Mouse (Mus musculus) CD4-positive, CD25-positive, alpha-beta regulatory T cell (primary cell): Measurements from ENCODE around the gene Zfp748. TPM values are rescaled to one million over a fixed set of nuclear protein-coding genes. Genes with fewer than 3 reads are reported as not detected.

Experiments
- polyA plus RNA-seq: library from polyadenylated mRNA; unstranded; fragments of 100-300 nt; shearing (Covaris generic); gene quantifications from one replicate; pipeline ENCODE4 v1.2.1, GENCODE M21; 2017

Zfp748 gene
- 18.8 TPM for polyA plus RNA-seq

DNA sequence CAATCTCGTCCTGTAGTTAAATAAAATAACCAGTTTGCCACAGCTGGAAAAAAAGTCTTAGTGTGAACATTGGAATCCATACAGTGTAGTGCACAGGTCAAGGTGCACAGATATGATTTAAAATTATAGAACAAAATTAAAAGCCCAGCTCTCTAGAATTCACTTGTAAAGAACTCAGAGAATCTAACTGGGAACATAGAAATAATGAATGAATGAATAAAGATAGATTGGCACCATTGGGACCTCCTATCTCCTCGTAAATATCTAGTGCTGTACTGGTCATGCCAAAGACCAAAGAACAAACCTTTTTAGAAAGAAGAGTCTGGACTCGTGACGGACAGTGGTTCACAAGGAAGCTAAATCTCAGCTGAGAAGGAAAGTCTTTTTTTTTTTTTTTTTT is at the start of gene Zfp748:
Gene Zfp748 (minus strand): TSS at position 101 of the 400 bp plus-strand sequence.

DNA sequence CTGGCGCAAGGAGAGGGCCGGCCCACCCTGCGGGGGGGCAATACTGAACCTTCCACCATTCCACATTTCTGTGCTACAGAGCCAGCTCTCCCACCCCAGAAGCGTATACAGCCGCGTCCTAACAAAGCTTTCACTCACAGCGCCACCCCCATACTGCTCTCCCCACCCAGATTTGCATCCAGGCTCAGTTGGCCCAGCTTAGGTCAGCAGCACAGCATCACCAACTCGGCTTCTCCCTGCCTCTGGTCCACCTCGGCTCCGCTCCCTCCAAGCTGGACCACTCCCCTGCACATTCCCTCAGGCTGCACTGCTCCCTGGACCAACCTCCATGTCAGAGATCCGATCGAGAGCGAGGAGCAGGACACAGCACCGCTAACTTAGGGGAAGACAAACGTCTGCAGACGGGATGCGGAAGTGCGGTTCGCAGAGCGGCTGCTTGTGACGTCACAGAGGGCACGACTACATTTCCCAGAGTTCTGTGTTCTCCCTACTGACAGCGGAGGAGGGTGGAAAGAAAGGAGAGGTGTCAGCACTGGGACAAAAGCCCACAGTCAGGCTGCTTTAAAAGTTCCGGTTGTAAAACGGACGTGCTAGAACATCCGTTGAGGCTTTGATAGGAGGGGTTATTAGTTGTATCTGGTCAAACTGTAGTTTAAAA is 27.7 kb downstream of the Zfp748 start, which contains the start of the genes Gm26965 and Zfp87:
Gene Gm26965 (minus strand): TSS at position 399 of the 658 bp plus-strand sequence.
Gene Zfp87 (minus strand): TSS at position 425 of the 658 bp plus-strand sequence.

DNA sequence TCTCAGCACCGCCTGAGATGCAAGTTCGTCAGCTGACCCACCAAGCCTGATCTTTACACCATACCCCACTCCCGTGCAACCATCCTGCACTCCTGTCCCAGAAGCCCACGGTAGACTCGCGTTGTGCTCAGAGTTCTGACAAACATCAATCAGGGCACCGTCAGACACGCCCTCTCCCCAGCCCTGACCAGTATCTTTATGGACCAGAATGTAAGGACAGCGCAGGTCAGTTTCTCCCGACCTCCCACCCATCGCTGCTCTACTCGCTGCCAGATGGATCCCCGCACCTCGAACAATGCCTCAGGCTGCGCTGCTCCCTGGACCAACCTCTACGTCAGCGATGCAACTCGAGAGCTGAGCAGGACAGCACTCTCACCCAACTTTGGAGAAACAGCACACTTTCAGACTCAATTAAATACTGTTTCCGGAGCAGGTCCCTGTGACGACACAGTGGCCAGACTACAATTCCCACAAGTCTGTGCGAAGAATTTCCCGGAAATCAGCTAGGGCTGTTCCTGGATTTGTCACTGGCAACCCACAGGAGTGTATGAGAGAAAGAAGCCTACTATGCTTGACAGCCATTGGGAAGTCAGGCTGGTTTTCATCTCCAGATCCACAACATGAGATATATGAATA is 53.4 kb downstream of the Zfp748 start, which contains the start of gene Zfp58:
Gene Zfp58 (minus strand): TSS at position 472 of the 636 bp plus-strand sequence.

Other genes starting within 250 kb of the Zfp748 start
- gene Zfp457, start 247.3 kb downstream of the Zfp748 start, polyA plus RNA-seq, result 0.77 TPM
- 7.8 TPM for gene Zfp595, start 221.3 kb downstream of the Zfp748 start, polyA plus RNA-seq
- gene Gm28044, start 193.3 kb downstream of the Zfp748 start, polyA plus RNA-seq, result 0.78 TPM
- gene Zfp953, start 193.2 kb downstream of the Zfp748 start, polyA plus RNA-seq, result 3.3 TPM
- 1.2 TPM for gene Gm28041, start 178.1 kb downstream of the Zfp748 start, polyA plus RNA-seq
- gene Zfp456, start 178.0 kb downstream of the Zfp748 start, polyA plus RNA-seq, result 6.9 TPM
- gene Zfp429, start 154.0 kb downstream of the Zfp748 start, polyA plus RNA-seq, result 21.4 TPM
- 4.0 TPM for gene Zfp459, start 132.4 kb downstream of the Zfp748 start, polyA plus RNA-seq
- gene Zfp874a, start 102.2 kb downstream of the Zfp748 start, polyA plus RNA-seq, result 15.4 TPM
- 11.5 TPM for gene Zfp874b, start 69.6 kb downstream of the Zfp748 start, polyA plus RNA-seq
- gene Zfp58, start 53.3 kb downstream of the Zfp748 start, polyA plus RNA-seq, result 15.2 TPM
- not detected for gene Gm26965, start 27.7 kb downstream of the Zfp748 start, polyA plus RNA-seq
- 41.3 TPM for gene Zfp87, start 27.7 kb downstream of the Zfp748 start, polyA plus RNA-seq
- gene Zfp729b, start 55.9 kb upstream of the Zfp748 start, polyA plus RNA-seq, result 7.9 TPM
- 3.7 TPM for gene Gm49345, start 83.9 kb upstream of the Zfp748 start, polyA plus RNA-seq
- gene Zfp729a, start 84.0 kb upstream of the Zfp748 start, polyA plus RNA-seq, result 9.0 TPM
- 20.4 TPM for gene Zfp738, start 133.2 kb upstream of the Zfp748 start, polyA plus RNA-seq
- 9.5 TPM for gene Zfp65, start 175.3 kb upstream of the Zfp748 start, polyA plus RNA-seq
- gene Zfp85, start 201.4 kb upstream of the Zfp748 start, polyA plus RNA-seq, result 8.9 TPM
- gene Zfp493, start 225.9 kb upstream of the Zfp748 start, polyA plus RNA-seq, result 1.8 TPM